Mouse (Mus musculus) testis, adult 2 months (tissue): ENCODE data around the gene Cdk5rap1. TPM values are rescaled to one million over a fixed set of nuclear protein-coding genes. Genes with fewer than 3 reads are reported as not detected.
A peak's percentile ranks its signal among the peaks of the same experiment; 100 is the strongest.
"Not testable (repeated sequence)": the region's sequence is repeated elsewhere in the genome, so short reads cannot be mapped to it uniquely, and the experiment has no call there.

ENCODE experiments used
- H3K27ac ChIP-seq: fragments of 200-500 bp; 2 replicates; pipeline ENCODE4 v1.5.1; 2012; ENCODE audit warnings: low read depth, low read length; ENCODE audit not compliant: control insufficient read depth, insufficient read depth
- H3K27me3 ChIP-seq: fragments of 200-500 bp; 2 replicates; pipeline ENCODE4 v1.6.1; 2012; ENCODE audit warnings: mild to moderate bottlenecking, low read length, moderate library complexity; ENCODE audit not compliant: control insufficient read depth, insufficient read depth
- H3K36me3 ChIP-seq: fragments of 200-500 bp; 2 replicates; pipeline ENCODE4 v1.6.1; 2012; ENCODE audit warnings: mild to moderate bottlenecking, low read length; ENCODE audit not compliant: control insufficient read depth, insufficient read depth
- H3K4me1 ChIP-seq: fragments of 200-500 bp; 2 replicates; pipeline ENCODE4 v1.6.1; 2012; ENCODE audit warnings: low read length; ENCODE audit not compliant: control insufficient read depth, insufficient read depth
- H3K4me3 ChIP-seq: fragments of 200-500 bp; 2 replicates; pipeline ENCODE4 v1.5.1; 2012; ENCODE audit warnings: low read depth, mild to moderate bottlenecking, low read length, moderate library complexity, mixed read lengths; ENCODE audit not compliant: control insufficient read depth
- CTCF ChIP-seq: fragments of 200-500 bp; IDR thresholded peaks from 2 replicates; pipeline ENCODE4 v1.5.1; 2012; ENCODE audit warnings: low read depth, mild to moderate bottlenecking, inconsistent platforms, low read length, moderate library complexity; ENCODE audit not compliant: control insufficient read depth, insufficient read depth, insufficient replicate concordance
- POLR2A ChIP-seq: fragments of 200-500 bp; IDR thresholded peaks from 2 replicates; pipeline ENCODE4 v1.6.1; 2012; ENCODE audit warnings: low read depth, mild to moderate bottlenecking, inconsistent platforms, low read length, moderate library complexity; ENCODE audit not compliant: control insufficient read depth
- polyA plus RNA-seq: library from polyadenylated mRNA; depleted of rRNA; stranded (reverse); fragments of >200 nt; gene quantifications from 2 replicates; pipeline ENCODE4 v1.2.3, GENCODE M21; 2012

Cdk5rap1 gene
- polyA plus RNA-seq, 1 experiment = 5.0 TPM

DNA sequence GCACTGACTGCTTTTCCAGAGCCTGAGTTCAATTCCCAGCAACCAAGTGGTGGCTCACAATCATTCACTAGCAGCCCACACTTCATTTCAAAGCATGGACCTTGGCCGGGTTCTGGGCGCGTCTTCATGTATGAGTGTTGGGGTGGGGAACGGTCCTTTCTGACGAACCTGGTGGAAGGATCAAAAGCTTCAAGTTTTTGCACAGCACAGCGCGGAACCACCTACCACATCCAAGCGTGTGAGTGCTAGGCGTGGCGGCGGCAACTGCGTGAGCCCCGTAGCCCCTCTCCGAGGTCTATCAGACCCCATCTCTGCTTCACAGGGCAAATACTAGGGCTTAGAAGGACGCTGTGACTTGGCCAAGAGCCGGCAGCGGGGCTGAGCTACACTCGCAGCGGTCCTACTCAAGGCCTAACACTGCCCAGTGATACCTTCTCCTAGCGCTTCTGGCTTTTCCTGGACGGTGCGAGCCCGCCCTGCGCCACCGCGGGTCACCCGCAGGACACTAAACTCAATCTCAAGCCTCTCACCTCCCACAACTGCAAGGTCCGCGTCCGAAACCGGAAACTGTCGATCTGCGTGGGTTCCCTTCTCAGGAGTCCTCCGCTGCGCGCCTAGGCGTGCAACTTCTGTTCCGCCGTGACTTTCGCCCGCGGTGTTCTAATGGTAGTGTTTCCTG is 520 bp downstream of the Cdk5rap1 start:
- Histone ChIP-seq H3K27ac (peak overlapping the region; percentile 96), H3K4me3 (peak overlapping the region; percentile 100), H3K27me3 (no peaks in the 10 kb centered on the region), H3K36me3 (peaks cover 4% of the 10 kb centered on the region; the same call in 1 of the 2 replicates), H3K4me1 (peaks cover 4% of the 10 kb centered on the region)
- TF ChIP-seq CTCF (no peak), POLR2A (peak; percentile 90)

DNA sequence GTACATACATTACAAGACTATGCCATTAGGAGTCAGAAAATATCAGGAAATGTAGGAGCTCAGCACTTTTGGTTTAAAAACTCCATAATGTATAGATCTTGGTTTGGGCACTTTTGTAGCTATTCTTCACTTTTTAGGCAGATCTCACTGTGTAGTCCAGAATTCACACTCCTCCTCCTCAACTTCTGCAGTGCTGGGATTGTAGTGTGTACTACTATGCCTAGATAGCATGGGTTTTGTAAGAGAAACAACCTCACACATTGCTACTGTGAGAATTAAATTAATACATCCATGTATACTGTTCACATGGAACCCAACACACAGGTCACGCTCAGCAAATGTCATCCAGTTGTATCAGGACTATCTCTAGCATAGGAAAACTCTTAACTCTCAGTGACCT is 5.3 kb downstream of the Cdk5rap1 start:
- H3K4me1 ChIP-seq = no peaks in the 10 kb centered on the region
- H3K36me3 ChIP-seq = peaks cover 5% of the 10 kb centered on the region
- H3K27me3 ChIP-seq = no peaks in the 10 kb centered on the region
- TF ChIP-seq POLR2A = no peak
- TF ChIP-seq CTCF = no peak
- no peak overlapping the region for H3K27ac ChIP-seq
- H3K4me3 ChIP-seq = no peak overlapping the region

DNA sequence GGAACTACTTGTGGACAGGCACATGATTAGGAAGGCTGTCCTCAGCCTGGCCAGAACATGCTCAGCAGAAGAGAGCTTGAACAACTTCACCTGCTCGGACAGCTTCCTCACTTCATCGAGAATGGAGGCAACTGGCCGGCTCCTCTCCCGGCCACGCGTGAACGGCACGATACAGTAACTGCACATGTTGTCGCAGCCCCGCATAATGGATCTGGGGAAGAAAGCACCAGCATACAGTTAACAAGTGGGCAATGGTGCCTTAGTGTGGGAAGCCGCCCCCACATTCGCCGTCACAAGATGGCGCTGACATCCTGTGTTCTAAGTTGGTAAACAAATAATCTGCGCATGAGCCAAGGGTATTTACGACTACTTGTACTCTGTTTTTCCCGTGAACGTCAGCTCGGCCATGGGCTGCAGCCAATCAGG is 18.8 kb downstream of the Cdk5rap1 start:
- not testable (repeated sequence) for H3K27me3 ChIP-seq, H3K4me3 ChIP-seq, H3K4me1 ChIP-seq, H3K27ac ChIP-seq, H3K36me3 ChIP-seq

DNA sequence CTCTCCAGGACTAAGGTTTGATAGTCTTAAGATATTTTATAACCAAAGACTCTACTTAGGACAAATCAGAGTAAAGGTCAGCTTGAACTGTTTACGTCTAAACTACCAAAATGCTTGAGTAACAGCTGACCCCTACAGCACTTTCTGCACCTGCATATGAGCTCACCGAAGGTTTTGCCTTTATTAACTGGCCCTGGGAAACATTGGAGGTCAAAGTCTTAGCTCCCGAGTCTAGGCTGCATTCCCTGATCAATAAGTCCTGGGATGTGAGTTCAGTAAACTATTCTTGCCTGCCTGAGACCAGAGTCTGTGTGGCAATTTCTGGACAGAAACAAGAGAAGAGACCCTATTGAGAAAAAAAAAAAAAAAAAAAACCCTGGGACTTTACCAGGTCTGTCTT is 24.7 kb downstream of the Cdk5rap1 start:
- Histone ChIP-seq H3K27me3 (no peaks in the 10 kb centered on the region), H3K4me3 (no peak overlapping the region), H3K4me1 (no peaks in the 10 kb centered on the region; the same call in 1 of the 2 replicates), H3K36me3 (peaks cover 6% of the 10 kb centered on the region), H3K27ac (no peak overlapping the region)
- TF ChIP-seq CTCF (no peak), POLR2A (no peak)

DNA sequence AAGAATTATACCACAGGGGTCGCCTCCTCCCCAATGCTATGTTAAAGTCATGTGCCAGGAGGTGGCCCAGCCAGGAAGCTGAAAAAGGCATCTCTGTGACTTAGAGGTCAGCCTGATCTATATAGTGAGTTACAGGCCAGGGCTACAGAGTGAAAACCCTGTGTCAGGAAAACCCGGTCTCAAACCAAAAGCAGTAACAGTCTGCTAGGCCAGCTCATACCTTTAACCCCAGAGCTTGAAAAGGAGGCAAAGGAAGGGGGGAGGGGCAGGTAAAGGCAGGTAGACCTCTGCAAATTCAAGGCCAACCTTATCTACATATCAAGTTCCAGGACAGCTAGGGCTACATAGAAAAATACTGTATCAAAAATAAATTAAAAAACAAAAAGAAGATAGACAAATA is 33.5 kb downstream of the Cdk5rap1 start:
- H3K36me3 ChIP-seq = peaks cover 4% of the 10 kb centered on the region; the same call in 1 of the 2 replicates
- TF ChIP-seq POLR2A (no peak), CTCF (no peak)
- H3K27me3 ChIP-seq = no peaks in the 10 kb centered on the region
- no peak overlapping the region for H3K4me3 ChIP-seq
- no peaks in the 10 kb centered on the region for H3K4me1 ChIP-seq
- H3K27ac ChIP-seq = no peak overlapping the region

DNA sequence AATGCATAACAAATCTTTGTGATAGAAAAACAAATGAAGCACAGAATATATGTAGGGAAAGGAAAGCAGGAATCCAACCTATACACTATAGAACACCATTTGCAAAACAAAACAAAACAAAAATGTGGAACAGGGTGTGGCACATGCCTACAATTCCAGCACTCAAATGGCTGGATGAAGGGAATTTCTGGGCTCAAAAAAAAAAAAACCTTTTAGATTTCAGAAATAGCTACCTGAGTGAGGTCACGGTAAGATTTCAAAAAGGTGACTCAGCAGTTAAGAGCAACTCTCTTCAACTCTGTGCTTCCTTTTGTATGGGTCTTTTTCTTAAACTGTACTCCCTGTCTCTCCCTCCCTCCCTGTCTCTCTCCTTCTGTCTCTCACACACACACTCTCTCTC is 34.6 kb downstream of the Cdk5rap1 start:
- no peak overlapping the region for H3K27ac ChIP-seq

DNA sequence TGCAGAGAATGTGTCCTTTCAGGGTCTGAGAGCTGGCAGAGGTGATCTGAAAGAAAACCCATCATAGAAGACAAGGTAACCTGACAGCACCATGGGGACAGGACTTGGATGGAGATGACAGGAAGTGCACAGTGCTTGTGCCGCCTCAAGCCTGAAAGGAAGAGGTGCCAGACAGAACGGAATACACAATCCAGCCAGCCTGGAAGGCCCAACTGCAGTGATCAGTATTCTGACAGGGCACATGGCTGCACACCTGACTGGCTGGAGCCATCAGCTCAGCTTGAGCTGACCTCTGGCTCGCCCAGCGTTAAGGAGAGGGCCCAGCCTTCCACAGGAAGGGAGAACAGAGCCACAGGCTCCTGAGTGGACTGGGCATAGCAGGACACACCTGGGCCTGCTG is 37.2 kb downstream of the Cdk5rap1 start:
- no peak overlapping the region for H3K27ac ChIP-seq
- no peaks in the 10 kb centered on the region for H3K27me3 ChIP-seq
- H3K36me3 ChIP-seq = no peaks in the 10 kb centered on the region
- H3K4me3 ChIP-seq = no peak overlapping the region
- TF ChIP-seq CTCF (no peak), POLR2A (no peak)
- no peaks in the 10 kb centered on the region for H3K4me1 ChIP-seq

More for the DNA sequence above, 34.6 kb downstream of the Cdk5rap1 start:
- TF ChIP-seq CTCF (no peak), POLR2A (no peak)
- Histone ChIP-seq H3K36me3 (no peaks in the 10 kb centered on the region; the same call in 1 of the 2 replicates), H3K4me3 (no peak overlapping the region), H3K27me3 (no peaks in the 10 kb centered on the region), H3K4me1 (no peaks in the 10 kb centered on the region)

DNA sequence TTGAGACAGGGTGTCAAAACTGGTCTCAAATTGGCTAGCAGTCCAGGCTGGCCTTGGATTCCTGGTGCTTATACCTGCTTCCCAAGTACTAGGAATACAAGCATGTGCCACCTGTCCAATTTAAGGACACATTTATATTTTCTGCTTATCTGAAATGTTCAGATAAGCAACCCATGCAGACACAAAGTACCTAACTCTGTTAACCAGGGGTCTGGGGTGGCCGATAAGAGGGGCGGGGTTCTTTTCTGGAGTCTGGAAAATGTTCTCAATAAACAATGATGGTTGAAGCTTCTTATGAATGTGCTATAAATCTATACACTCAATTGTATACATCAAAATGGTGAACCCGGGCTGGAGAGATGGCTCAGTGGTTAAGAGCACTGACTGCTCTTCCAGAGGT is 46.0 kb downstream of the Cdk5rap1 start:
- H3K36me3 ChIP-seq = no peaks in the 10 kb centered on the region
- H3K4me1 ChIP-seq = no peaks in the 10 kb centered on the region
- H3K27ac ChIP-seq = no peak overlapping the region
- no peaks in the 10 kb centered on the region for H3K27me3 ChIP-seq
- H3K4me3 ChIP-seq = no peak overlapping the region
- no peak for TF ChIP-seq CTCF
- TF ChIP-seq POLR2A = no peak

DNA sequence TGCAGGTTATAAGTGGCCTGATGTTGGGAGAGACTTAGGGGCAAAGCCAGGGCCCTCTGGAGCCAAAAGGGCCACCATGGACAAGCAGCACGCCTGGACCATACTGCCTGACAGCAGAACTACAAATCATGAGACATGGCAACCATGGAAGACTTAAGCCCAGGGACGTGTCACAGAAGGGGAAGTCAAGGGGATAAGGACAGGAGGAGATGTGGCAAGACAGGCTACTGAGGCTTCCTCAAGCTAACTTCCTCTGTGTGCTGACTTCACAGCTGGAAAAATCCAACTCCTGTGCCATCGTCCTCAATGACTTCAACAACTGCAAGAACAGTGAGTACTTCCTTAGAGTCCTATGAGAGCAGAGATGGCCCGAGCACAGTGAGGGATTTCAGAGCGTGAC is 59.0 kb downstream of the Cdk5rap1 start:
- H3K27me3 ChIP-seq, H3K4me1 ChIP-seq, H3K27ac ChIP-seq: not testable (repeated sequence)

DNA sequence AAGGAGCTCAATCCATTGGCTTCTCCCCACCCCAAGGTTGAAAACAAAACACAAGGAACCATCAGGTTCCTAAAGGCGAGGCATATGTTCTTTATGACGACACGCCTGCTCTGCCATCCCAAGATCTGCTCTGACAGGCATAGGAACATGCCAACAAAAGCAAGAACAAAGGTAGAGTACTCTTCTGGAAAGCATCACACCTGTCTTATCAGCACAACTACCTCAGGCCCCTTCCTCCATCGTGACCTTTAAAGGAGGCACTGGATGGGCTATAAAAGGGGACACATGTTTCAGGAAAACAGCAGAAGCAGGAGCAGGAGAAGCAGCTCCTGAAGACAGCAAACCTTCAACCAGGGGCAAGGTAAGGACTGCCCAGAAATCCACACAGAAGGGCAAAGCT is 65.9 kb downstream of the Cdk5rap1 start, which contains the start of gene Bpifb9b:
Gene Bpifb9b (plus strand): TSS at position 301 of the 400 bp plus-strand sequence.
- not testable (repeated sequence) for H3K27ac ChIP-seq, H3K4me3 ChIP-seq

More for the DNA sequence above, 59.0 kb downstream of the Cdk5rap1 start:
- not testable (repeated sequence) for H3K36me3 ChIP-seq, H3K4me3 ChIP-seq

More for the DNA sequence above, 65.9 kb downstream of the Cdk5rap1 start, which contains the start of gene Bpifb9b:
- H3K4me1 ChIP-seq, H3K27me3 ChIP-seq, H3K36me3 ChIP-seq: not testable (repeated sequence)
